Mouse (Mus musculus): ENCODE measurements around the gene Sun3. TPM values are rescaled to one million over a fixed set of nuclear protein-coding genes. Genes with fewer than 3 reads are reported as not detected.

Sun3 gene
- total and polyA plus RNA-seq, 3 experiments: 0.11 TPM; not detected in 2

GRCm38 (mm10) chr11:9025211-9025610, 23.6 kb downstream of the Sun3 start:
- ATAC-seq (ENCODE audit: extremely low read depth, insufficient number of reproducible peaks, low FRiP score, poor library complexity, severe bottlenecking): no peak
- no peaks in the 10 kb centered on the region for H3K9me3 ChIP-seq (replicated peaks)
- no peak for DNase-seq (ENCODE audit: low spot score)
- no peaks in the 10 kb centered on the region for H3K4me1 ChIP-seq (ENCODE audit: insufficient read depth, low read depth, low read length)
- TF ChIP-seq TAL1 (conservative IDR thresholded peaks at IDR 0.05; ENCODE audit: low read depth, low read length) (no peak), POLR2AphosphoS5 (IDR thresholded peaks at IDR 0.05; ENCODE audit: insufficient replicate concordance, low read depth, low read length) (no peak), CTCF (IDR thresholded peaks at IDR 0.05; ENCODE audit: low read depth, low read length) (no peak), GATA1 (IDR thresholded peaks at IDR 0.05; ENCODE audit: borderline replicate concordance, low read length) (no peak), GATA2 (IDR thresholded peaks at IDR 0.05; ENCODE audit: borderline replicate concordance, low read depth, low read length) (no peak)
- no peak overlapping the region for H3K4me3 ChIP-seq (ENCODE audit: low read depth, low read length)
- H3K27me3 ChIP-seq (ENCODE audit: insufficient read depth, low read length): peaks cover 21% of the 10 kb centered on the region
- no peaks in the 10 kb centered on the region for H3K36me3 ChIP-seq (replicated peaks)

- no peaks in the 10 kb centered on the region for H3K9me3 ChIP-seq (replicated peaks)
- H3K4me3 ChIP-seq (ENCODE audit: low read depth, low read length): no peak overlapping the region
- ATAC-seq (ENCODE audit: extremely low read depth, insufficient number of reproducible peaks, low FRiP score, poor library complexity, severe bottlenecking) (no peak), DNase-seq (ENCODE audit: low spot score) (no peak)
- no peaks in the 10 kb centered on the region for H3K4me1 ChIP-seq (ENCODE audit: insufficient read depth, low read depth, low read length)
- TF ChIP-seq TAL1 (conservative IDR thresholded peaks at IDR 0.05; ENCODE audit: low read depth, low read length) (no peak), GATA1 (IDR thresholded peaks at IDR 0.05; ENCODE audit: borderline replicate concordance, low read length) (no peak), GATA2 (IDR thresholded peaks at IDR 0.05; ENCODE audit: borderline replicate concordance, low read depth, low read length) (no peak), CTCF (IDR thresholded peaks at IDR 0.05; ENCODE audit: low read depth, low read length) (no peak), POLR2AphosphoS5 (IDR thresholded peaks at IDR 0.05; ENCODE audit: insufficient replicate concordance, low read depth, low read length) (no peak)
- no peaks in the 10 kb centered on the region for H3K36me3 ChIP-seq (replicated peaks)
- H3K27me3 ChIP-seq (ENCODE audit: insufficient read depth, low read length): peaks cover 20% of the 10 kb centered on the region
Observed at GRCm38 (mm10) chr11:9024782-9025181, 24.0 kb downstream of the Sun3 start.

- Histone ChIP-seq H3K4me1 (ENCODE audit: insufficient read depth, low read depth, low read length) (no peaks in the 10 kb centered on the region), H3K27me3 (ENCODE audit: insufficient read depth, low read length) (peaks cover 21% of the 10 kb centered on the region), H3K9me3 (replicated peaks) (no peaks in the 10 kb centered on the region), H3K4me3 (ENCODE audit: low read depth, low read length) (no peak overlapping the region), H3K36me3 (replicated peaks) (no peaks in the 10 kb centered on the region)
- DNase-seq (ENCODE audit: low spot score): no peak
- TF ChIP-seq TAL1 (conservative IDR thresholded peaks at IDR 0.05; ENCODE audit: low read depth, low read length) (no peak), POLR2AphosphoS5 (IDR thresholded peaks at IDR 0.05; ENCODE audit: insufficient replicate concordance, low read depth, low read length) (no peak), GATA2 (IDR thresholded peaks at IDR 0.05; ENCODE audit: borderline replicate concordance, low read depth, low read length) (no peak), CTCF (IDR thresholded peaks at IDR 0.05; ENCODE audit: low read depth, low read length) (no peak), GATA1 (IDR thresholded peaks at IDR 0.05; ENCODE audit: borderline replicate concordance, low read length) (no peak)
- ATAC-seq (ENCODE audit: extremely low read depth, insufficient number of reproducible peaks, low FRiP score, poor library complexity, severe bottlenecking): no peak
Observed at GRCm38 (mm10) chr11:9020207-9020606, 28.6 kb downstream of the Sun3 start.

- no peak for ATAC-seq (ENCODE audit: extremely low read depth, insufficient number of reproducible peaks, low FRiP score, poor library complexity, severe bottlenecking)
- Histone ChIP-seq H3K9me3 (replicated peaks) (no peaks in the 10 kb centered on the region), H3K4me1 (ENCODE audit: insufficient read depth, low read depth, low read length) (no peaks in the 10 kb centered on the region), H3K27me3 (ENCODE audit: insufficient read depth, low read length) (peaks cover 16% of the 10 kb centered on the region), H3K4me3 (ENCODE audit: low read depth, low read length) (no peak overlapping the region), H3K36me3 (replicated peaks) (no peaks in the 10 kb centered on the region)
- TF ChIP-seq TAL1 (conservative IDR thresholded peaks at IDR 0.05; ENCODE audit: low read depth, low read length): no peak
- TF ChIP-seq CTCF (IDR thresholded peaks at IDR 0.05; ENCODE audit: low read depth, low read length): no peak
- no peak for TF ChIP-seq POLR2AphosphoS5 (IDR thresholded peaks at IDR 0.05; ENCODE audit: insufficient replicate concordance, low read depth, low read length)
- no peak for TF ChIP-seq GATA2 (IDR thresholded peaks at IDR 0.05; ENCODE audit: borderline replicate concordance, low read depth, low read length)
- TF ChIP-seq GATA1 (IDR thresholded peaks at IDR 0.05; ENCODE audit: borderline replicate concordance, low read length): no peak
- no peak for DNase-seq (ENCODE audit: low spot score)
Observed at GRCm38 (mm10) chr11:9018491-9019267, 30.1 kb downstream of the Sun3 start.

GRCm38 (mm10) chr11:9014740-9015139, 34.1 kb downstream of the Sun3 start:
- Histone ChIP-seq H3K4me3 (ENCODE audit: low read depth, low read length) (no peak overlapping the region), H3K9me3 (replicated peaks) (no peaks in the 10 kb centered on the region), H3K4me1 (ENCODE audit: insufficient read depth, low read depth, low read length) (peaks cover 7% of the 10 kb centered on the region), H3K27me3 (ENCODE audit: insufficient read depth, low read length) (peaks cover 12% of the 10 kb centered on the region), H3K36me3 (replicated peaks) (peaks cover under 1% of the 10 kb centered on the region)
- TF ChIP-seq CTCF (IDR thresholded peaks at IDR 0.05; ENCODE audit: low read depth, low read length) (no peak), GATA1 (IDR thresholded peaks at IDR 0.05; ENCODE audit: borderline replicate concordance, low read length) (no peak), GATA2 (IDR thresholded peaks at IDR 0.05; ENCODE audit: borderline replicate concordance, low read depth, low read length) (no peak), POLR2AphosphoS5 (IDR thresholded peaks at IDR 0.05; ENCODE audit: insufficient replicate concordance, low read depth, low read length) (no peak), TAL1 (conservative IDR thresholded peaks at IDR 0.05; ENCODE audit: low read depth, low read length) (no peak)
- DNase-seq (ENCODE audit: low spot score) (no peak), ATAC-seq (ENCODE audit: extremely low read depth, insufficient number of reproducible peaks, low FRiP score, poor library complexity, severe bottlenecking) (no peak)

- TF ChIP-seq TAL1 (conservative IDR thresholded peaks at IDR 0.05; ENCODE audit: low read depth, low read length) (no peak), POLR2AphosphoS5 (IDR thresholded peaks at IDR 0.05; ENCODE audit: insufficient replicate concordance, low read depth, low read length) (no peak), GATA1 (IDR thresholded peaks at IDR 0.05; ENCODE audit: borderline replicate concordance, low read length) (no peak), CTCF (IDR thresholded peaks at IDR 0.05; ENCODE audit: low read depth, low read length) (no peak), GATA2 (IDR thresholded peaks at IDR 0.05; ENCODE audit: borderline replicate concordance, low read depth, low read length) (no peak)
- H3K4me1 ChIP-seq (ENCODE audit: insufficient read depth, low read depth, low read length): peaks cover 25% of the 10 kb centered on the region
- H3K9me3 ChIP-seq (replicated peaks): no peaks in the 10 kb centered on the region
- H3K36me3 ChIP-seq (replicated peaks): peaks cover 27% of the 10 kb centered on the region
- peak; percentile 10 for DNase-seq (ENCODE audit: low spot score)
- peaks cover 2% of the 10 kb centered on the region for H3K27me3 ChIP-seq (ENCODE audit: insufficient read depth, low read length)
- H3K4me3 ChIP-seq (ENCODE audit: low read depth, low read length): peak overlapping the region; percentile 96
- no peak for ATAC-seq (ENCODE audit: extremely low read depth, insufficient number of reproducible peaks, low FRiP score, poor library complexity, severe bottlenecking)
Observed at GRCm38 (mm10) chr11:9011348-9011747, 37.4 kb downstream of the Sun3 start.
